Mouse (Mus musculus): ENCODE results near the gene Acot8. TPM values are rescaled to one million over a fixed set of nuclear protein-coding genes. Genes with fewer than 3 reads are reported as not detected.
A peak's percentile ranks its signal among the peaks of the same experiment; 100 is the strongest.
"Not testable (repeated sequence)": the region's sequence is repeated elsewhere in the genome, so short reads cannot be mapped to it uniquely, and the experiment has no call there.

The Acot8 gene
- total RNA-seq, 2 experiments from 2014 or later = 30.6 to 33.6 TPM

DNA sequence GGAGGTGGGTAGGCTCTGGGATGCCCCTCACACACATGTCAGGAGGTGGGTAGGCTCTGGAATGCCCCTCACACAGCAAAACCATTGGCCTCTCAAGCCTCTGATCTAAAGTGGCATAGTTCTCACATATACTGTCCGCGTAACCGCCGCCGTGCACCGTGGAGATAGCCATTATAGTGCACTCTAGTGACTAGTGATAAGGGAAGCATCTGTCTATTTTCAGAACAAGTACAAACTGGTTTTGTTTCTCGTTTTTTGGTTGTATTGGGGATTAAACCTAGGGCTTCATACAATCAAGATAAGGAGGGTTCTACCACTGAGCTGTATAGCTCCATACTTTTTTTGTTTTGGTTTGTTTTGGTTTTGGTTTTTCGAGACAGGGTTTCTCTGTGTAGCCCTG lies 11.1 kb upstream of the Acot8 start:
- ATAC-seq (replicated peaks; ENCODE audit: low FRiP score, poor library complexity, severe bottlenecking) = peak; percentile 76

DNA sequence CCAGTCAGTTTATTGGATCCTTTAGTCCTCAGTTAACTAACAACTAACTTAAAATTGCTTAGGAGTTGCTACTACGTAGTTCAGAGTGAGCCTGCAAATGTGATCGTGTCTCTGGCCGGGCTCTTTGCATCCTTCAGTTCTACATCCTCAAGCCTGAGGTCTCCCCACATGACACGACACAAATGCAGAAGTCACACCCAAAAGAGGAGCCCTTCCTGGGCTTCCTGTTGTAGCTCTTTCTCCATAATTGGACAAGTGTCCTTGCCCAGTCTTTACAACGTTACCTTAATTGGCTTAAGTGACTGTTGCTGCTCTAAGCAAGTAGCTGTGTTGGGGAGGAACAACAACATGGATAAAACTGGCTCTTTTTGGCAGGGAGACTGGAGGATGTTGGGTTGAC lies 10.7 kb upstream of the Acot8 start:
- peak; percentile 61 for ATAC-seq (replicated peaks; ENCODE audit: low FRiP score, poor library complexity, severe bottlenecking)

DNA sequence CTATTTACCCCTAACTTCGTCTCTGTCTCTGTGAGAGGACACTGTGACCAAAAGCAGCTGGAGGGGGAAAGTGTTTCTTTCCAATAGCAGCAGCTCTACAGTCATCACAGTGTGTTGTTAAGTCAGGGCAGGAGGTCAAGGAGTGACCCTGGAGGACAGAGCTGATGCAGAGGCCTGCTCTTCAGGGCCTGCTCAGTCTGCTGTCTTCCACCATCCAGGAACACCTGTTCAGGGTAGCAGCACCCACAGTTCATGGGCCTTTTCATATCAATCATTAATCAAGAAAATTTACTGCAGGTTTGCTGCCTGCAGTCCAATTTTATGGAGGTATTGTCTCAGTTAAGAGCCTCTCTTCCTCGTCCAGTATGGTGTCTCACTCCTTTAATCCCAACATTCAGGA lies 8.9 kb upstream of the Acot8 start:
- ATAC-seq (replicated peaks; ENCODE audit: low FRiP score, poor library complexity, severe bottlenecking) = no peak

DNA sequence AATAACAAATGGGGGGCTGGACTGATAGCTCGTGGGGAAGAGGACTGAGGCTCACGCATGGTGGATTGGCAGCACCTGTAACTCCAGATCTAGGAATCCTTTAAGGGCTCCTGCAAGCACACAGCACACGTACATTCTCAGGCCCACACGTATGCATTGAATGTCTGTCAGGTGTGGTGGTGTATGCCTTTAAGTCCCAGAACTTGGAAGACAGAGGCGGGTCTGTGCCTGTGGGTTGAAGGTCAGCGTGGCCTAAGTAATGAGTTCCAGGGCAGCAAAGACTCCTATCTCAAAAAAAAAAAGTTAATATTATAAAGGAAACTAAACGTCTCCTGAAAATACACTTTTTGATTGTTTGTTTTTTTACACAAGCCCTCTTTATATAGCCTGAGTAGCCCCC lies 1.9 kb upstream of the Acot8 start:
- ATAC-seq (replicated peaks; ENCODE audit: low FRiP score, poor library complexity, severe bottlenecking) = no peak

DNA sequence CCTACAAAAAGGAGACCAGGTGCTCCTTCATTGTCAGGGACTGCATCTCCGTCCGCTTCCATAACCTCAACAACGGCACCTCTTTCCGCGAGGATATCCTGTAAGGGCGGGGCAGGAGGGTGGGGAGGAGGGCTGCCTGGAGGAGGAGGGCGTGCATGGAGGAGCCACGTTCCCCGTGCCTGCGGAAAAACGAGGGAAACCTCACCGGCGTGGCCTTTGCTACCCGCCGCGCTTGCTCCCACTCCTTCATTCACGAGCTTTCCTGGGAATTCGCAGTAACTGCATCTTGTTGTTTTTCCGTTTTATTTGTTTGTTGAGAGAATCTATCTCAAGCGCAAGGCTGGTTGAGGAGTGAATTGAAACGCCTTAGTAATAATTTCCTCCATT lies 643 bp upstream of the Acot8 start:
- peak; percentile 80 for ATAC-seq (replicated peaks; ENCODE audit: low FRiP score, poor library complexity, severe bottlenecking)

DNA sequence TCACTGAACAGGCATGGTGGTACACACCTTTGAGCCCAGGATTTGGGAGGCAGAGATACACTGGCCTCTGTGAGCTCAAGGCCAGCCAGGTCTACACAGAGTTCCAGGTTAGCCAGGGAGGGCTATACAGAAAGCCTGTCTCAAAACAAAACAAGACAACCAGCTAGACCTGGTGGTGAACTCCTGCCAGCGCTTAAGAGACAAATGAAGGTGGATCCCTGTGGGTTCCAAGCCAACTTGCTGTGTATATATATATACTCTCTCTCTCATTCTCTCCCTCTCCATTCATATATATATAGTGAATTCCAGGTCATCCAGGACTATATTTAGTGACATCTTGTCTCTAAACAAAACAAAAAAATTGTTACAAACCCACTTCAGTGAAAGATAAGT lies 765 bp downstream of the Acot8 start:
- ATAC-seq (replicated peaks; ENCODE audit: low FRiP score, poor library complexity, severe bottlenecking) = no peak

DNA sequence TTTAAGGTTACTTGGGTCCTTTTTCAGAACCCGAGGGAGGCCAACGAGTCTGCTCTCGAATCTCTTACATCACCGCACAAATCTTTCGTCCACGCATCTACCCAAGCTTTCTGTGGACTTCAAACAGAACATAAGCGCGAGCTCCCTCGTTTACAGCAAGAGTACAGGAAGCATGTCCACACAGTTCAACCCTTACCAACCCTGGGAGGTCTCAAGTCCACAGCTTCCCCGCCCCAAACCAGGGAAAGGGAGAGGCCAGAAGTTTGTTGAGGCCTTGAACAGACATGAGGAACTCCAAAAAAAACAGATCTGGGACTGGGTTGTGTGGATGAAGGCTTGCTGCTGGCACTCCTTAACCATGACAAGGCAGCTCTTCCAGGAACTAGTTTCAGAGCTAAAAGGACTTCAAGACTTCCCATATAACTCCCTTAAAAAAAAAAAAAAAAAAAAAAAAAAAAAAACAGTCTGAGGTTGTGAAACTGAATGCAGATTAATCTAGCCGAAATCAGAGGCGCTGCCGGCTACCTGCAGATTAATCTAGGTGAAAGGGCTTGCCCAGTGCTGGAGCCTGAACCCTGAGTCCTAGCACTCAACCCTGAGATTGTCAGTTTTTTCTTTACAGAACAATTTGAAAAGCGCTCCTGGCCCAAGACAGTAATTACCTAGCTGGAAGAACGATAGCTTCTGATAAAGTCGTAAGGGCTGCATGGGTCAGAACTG lies 1.3 kb downstream of the Acot8 start:
- ATAC-seq (replicated peaks; ENCODE audit: low FRiP score, poor library complexity, severe bottlenecking) = no peak

DNA sequence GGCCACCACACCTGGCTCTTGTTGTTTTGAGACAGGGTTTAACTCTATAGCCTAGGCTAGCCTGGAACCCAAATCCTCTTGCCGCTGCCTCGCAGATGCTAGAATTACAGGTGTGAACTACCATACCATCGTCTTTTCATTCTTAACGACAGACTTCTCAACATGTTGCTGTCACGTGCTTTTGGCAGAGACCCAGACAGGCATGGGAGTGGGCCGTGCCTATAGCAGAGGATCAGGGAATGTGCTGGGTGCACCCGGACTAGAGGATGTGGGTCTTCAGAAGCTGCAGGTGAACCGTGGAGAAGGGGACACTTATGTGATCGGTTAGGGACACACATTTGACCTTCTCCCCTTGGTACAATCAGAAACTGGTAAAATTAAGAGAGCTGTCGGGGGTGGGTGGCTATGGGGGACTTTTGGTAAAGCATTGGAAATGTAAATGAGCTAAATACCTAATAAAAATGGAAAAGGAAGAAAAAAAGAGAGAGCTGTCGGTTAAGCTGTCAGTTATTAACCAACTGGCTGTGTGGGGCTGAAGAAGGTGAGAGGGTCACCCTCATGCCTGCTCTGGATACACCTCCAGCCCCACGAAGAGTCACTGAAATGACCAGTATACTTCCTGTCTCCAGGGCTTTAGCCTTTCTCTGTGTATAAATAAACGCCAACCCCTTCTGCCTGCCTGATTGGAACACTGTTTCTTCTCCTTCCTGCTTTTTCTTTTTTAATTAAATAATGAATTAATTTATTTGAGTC lies 4.3 kb downstream of the Acot8 start:
- ATAC-seq (replicated peaks; ENCODE audit: low FRiP score, poor library complexity, severe bottlenecking) = no peak

DNA sequence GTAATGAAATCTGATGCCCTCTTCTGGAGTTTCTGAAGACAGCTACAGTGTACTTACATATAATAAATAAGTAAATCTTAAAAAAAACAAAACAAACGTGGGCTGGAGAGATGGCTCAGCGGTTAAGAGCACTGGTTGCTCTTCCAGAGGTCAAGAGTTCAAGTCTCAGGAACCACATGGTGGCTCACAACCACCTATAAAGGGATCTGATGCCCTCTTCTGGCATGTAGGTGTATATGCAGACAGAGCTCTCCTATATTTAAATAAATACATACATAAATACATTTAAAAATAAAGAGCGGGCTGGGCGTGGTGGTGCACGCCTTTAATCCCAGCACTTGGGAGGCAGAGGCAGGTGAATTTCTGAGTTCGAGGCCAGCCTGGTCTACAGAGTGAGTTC lies 6.1 kb downstream of the Acot8 start:
- ATAC-seq (replicated peaks; ENCODE audit: low FRiP score, poor library complexity, severe bottlenecking) = not testable (repeated sequence)

DNA sequence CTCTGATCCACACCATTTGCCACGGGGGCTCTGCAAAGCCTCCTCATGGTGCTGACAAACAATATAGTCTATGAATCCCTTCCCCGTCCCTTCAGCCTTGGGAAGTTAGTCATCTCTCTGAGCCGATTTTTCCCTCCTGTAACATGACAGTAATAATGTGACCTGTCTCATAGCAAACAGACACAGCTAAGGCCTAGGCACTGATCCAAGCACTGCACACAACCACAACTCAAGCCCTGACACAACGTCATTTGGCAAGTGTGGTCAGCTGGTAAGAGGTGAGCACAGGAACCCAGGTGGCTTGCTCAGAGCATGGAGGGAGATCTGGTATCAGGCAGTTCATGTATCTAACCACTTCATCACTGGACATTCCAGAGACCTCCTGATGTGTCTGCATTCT lies 8.8 kb downstream of the Acot8 start:
- ATAC-seq (replicated peaks; ENCODE audit: low FRiP score, poor library complexity, severe bottlenecking) = no peak

DNA sequence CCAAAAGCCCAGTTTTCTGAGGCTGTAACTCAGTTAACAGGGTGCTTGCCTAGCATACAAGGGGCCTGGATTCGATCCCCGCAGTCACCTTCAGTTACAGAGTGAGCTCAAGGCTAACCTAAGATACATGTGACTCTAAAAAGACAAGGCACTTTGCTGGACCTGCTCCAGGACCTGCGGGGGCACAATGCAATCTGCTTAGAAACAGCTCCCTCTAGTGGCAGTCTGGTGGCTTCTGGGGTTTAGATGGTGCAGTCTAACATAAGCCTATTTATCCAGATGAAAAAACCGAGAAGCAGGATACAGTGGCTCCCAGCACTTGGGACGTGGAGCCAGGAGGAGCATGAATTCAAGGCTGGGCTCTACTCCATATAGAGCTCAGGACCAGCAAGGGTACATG lies 10.4 kb downstream of the Acot8 start:
- ATAC-seq (replicated peaks; ENCODE audit: low FRiP score, poor library complexity, severe bottlenecking) = peak; percentile 81

DNA sequence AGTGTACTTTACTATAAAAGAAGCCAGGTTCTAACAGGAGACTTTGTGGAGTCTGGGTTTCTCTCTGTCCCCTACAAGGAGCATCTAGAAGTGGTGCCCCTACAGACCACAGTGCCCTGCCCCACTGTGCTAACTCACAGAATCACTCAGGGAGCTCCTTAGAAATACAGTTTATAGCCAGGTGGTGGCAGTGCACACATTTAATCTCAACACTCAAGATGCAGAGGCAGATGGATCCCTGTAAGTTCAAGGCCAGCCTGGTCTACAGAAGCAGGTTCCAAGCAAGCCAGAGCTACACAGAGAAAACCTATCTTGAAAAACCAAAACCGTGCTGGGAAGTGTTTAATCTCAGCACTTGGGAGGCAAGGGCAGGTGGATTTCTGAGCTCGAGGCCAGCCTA lies 10.9 kb downstream of the Acot8 start:
- no peak for ATAC-seq (replicated peaks; ENCODE audit: low FRiP score, poor library complexity, severe bottlenecking)

DNA sequence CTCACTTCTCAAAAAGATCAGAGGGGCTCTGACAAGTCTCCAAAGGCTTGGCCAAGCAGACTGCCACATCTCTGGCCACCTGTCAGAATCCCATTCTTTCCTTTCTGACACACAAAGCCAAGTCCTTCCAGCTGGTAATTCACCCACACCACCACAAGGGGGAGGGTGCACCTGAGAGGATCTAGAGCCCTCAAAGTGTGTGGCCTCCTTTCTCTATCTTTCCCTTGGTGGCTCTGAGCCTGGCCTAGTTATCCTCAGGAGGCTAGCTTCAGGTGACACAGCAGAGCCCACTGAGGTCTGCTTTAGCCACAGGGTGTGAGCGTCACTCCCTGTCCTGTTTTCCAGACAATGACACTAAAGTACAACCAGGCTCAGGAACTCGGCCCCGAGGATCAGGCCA lies 11.4 kb downstream of the Acot8 start:
- peak; percentile 67 for ATAC-seq (replicated peaks; ENCODE audit: low FRiP score, poor library complexity, severe bottlenecking)

DNA sequence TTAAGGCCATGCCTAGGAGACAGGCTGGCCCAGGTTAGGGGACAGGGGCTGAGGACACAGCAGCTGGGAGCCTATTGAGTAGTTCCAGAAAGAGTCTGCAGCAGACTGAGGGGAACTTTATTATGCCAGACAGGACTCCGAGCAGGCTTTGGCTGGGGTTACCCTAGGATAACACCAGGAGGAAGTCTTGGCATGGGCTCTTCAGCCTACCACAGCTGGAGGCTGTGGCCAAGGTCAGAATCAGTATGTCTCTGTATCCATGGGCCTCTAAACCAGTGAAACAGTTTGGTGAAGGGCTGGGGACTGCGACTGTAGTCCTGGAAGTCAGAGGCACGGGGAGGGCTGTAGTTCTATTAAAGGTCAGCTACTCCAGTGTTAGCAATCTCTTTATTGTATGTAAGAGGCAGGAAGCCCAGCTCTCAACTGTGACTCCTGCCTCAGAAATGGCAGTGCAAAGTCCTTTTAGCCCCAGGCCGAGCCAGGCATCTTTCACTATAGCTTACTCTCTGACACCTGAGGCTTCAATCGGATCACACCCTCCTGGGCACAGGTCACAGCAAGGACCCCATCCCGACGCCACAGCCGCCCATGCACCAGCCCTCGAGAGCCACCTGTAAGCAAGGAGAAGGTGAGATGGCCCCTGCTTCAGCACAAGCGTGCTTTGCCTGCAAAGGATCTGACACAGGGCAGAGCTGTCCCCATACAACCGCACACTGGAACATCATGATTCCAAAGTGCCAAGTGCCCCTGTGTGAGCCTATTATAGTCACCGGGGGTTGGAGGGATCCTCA lies 12.1 kb downstream of the Acot8 start:
- no peak for ATAC-seq (replicated peaks; ENCODE audit: low FRiP score, poor library complexity, severe bottlenecking)

DNA sequence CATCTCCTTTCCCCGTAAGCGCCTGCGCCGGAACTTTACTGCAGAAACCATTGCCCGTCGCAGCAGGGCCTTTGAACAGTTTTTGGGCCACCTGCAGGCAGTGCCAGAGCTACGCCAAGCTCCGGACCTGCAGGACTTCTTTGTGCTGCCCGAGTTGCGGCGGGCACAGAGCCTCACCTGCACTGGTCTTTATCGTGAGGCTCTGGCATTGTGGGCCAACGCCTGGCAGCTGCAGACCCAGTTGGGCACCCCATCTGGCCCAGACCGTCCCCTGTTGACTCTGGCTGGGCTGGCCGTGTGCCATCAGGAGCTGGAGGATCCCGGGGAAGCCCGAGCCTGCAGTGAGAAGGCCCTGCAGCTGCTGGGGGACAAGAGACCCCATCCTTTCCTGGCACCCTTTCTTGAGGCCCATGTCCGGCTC lies 12.8 kb downstream of the Acot8 start:
- no peak for ATAC-seq (replicated peaks; ENCODE audit: low FRiP score, poor library complexity, severe bottlenecking)

DNA sequence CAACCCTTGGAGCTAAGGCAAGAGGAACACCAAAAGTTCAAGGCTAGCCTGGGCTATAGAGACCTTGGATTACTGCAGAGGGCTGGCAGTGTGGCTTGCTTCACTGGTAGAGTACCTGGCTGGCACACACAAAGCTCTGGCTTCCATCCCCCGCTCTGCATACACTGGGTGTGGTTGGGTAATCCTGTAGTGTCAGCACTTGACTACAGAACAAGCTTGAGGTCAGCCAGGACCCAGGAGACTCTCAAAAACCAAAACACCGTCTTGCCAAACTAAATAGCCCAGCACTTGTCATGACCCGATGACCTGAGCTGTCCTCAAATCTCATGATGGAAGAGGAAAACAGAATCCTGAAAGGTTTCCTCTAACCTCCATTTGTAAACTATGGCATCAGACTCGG lies 14.2 kb downstream of the Acot8 start:
- ATAC-seq (replicated peaks; ENCODE audit: low FRiP score, poor library complexity, severe bottlenecking) = no peak

DNA sequence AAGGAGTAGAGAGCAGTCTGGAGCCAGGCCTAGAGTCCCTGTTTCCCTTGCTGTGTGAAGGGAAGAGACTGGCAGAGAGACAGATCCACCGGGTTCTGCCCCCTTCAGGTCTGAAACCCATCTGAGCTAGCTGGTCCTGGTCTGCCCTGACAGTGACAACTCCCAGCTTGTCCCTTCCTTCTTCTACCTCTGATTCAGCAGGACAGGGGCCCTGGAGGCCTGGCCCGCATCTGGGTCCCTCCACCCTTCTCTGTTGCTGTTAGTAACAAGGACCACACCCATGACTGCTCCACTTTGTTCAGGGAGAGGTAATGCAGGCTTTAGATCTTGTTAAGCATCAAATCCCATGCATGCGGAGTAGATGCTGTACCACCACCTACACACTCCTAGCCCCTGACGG lies 16.3 kb downstream of the Acot8 start:
- ATAC-seq (replicated peaks; ENCODE audit: low FRiP score, poor library complexity, severe bottlenecking) = no peak

DNA sequence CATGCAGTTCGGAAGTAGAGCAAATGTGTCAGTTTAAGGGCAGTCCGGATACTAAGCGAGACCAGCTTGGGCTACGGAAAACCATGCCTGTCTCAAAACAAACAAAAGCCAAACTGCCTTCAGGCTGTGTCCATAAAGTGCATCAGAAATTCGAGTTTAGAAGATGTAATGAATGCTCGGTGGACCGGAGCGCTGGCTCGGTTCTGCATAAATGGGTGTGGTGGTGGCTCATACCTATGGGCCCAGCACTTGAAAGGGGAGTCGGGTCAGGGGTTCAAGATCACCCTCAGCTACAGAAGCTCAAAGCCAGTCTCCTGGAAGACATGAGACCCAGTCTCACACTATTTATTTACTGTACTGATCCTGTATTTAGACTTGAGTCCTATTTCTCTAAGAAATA lies 16.9 kb downstream of the Acot8 start:
- ATAC-seq (replicated peaks; ENCODE audit: low FRiP score, poor library complexity, severe bottlenecking) = no peak

DNA sequence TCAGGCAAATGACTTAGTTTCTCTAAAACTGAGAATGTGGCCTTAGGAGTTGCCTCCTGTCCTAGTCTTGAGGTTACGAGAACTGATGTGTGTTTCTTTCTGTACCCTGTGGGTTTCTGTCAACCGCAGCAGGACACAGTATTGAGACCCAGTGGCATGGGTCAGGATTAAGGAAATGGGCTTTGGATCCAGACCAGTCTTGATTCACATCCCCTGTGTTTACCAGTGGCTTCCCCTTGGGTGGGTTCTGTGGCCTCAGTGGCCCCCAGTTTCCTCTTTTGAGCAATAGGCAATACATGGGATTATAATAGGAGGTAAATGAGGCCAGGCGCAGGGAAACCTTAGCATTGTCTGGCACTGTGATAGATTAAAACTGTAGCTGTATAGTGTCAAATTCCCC lies 17.6 kb downstream of the Acot8 start:
- ATAC-seq (replicated peaks; ENCODE audit: low FRiP score, poor library complexity, severe bottlenecking) = no peak

DNA sequence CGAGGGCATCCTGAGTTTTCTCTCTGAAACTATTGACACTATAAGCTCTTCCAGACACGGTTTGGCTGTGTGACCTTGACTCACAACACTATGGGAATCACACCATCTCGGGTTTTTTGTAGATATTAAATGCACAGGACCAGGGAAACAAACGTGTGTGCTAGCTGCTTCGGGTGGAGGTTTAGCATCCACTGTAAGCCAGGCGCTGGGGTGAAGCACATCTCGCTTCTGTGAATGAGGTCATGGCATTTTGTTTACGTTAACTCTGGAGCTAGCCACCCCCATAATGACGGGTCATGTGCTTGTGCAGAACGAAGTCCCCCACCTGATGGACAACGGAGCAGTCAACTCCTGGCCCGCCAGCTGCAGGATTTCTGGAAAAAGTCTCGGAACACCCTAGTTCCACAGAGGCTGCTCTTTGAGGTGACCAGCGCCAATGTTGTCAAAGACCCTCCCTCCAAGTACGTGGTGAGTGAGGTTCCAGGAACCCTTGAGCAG lies 18.2 kb downstream of the Acot8 start:
- ATAC-seq (replicated peaks; ENCODE audit: low FRiP score, poor library complexity, severe bottlenecking) = no peak
